Mouse (Mus musculus) testis, adult 2 months (tissue): ENCODE results near the gene Eif3l.

Experiments
- CTCF ChIP-seq: fragments of 200-500 bp; IDR thresholded peaks from 2 replicates; pipeline ENCODE4 v1.5.1; 2012; ENCODE audit warnings: low read depth, mild to moderate bottlenecking, inconsistent platforms, low read length, moderate library complexity; ENCODE audit not compliant: control insufficient read depth, insufficient read depth, insufficient replicate concordance
- POLR2A ChIP-seq: fragments of 200-500 bp; IDR thresholded peaks from 2 replicates; pipeline ENCODE4 v1.6.1; 2012; ENCODE audit warnings: low read depth, mild to moderate bottlenecking, inconsistent platforms, low read length, moderate library complexity; ENCODE audit not compliant: control insufficient read depth

GRCm38 (mm10) chr15:79073752-79074151 lies 1.2 kb upstream of the Eif3l start:
- TF ChIP-seq POLR2A (no peak), CTCF (no peak)
